Mouse (Mus musculus) neural tube, embryonic 14.5 days (tissue): ENCODE measurements around the gene Olfr374. TPM values are rescaled to one million over a fixed set of nuclear protein-coding genes. Genes with fewer than 3 reads are reported as not detected.
"Not testable (repeated sequence)": the region's sequence is repeated elsewhere in the genome, so short reads cannot be mapped to it uniquely, and the experiment has no call there.

Experiments used
- ATAC-seq: fragments of 200-750 bp; cut with Nextera tagmentation; 2 replicates; pipeline ENCODE4 v1.8.0; 2017; ENCODE audit warnings: low read depth, mild to moderate bottlenecking, moderate TSS enrichment, moderate library complexity
- H3K27ac ChIP-seq: fragments of 300-500 bp; sonication (generic); 2 replicates; pipeline ENCODE4 v1.5.1; 2014; ENCODE audit warnings: low read depth, mild to moderate bottlenecking, control low read depth, low read length, moderate library complexity, mixed read lengths
- H3K27me3 ChIP-seq: fragments of 300-500 bp; sonication (generic); 2 replicates; pipeline ENCODE4 v1.6.1; 2014; ENCODE audit warnings: low read length; ENCODE audit not compliant: control insufficient read depth, insufficient read depth
- H3K36me3 ChIP-seq: fragments of 300-500 bp; sonication (generic); 2 replicates; pipeline ENCODE4 v1.6.1; 2014; ENCODE audit warnings: low read length, mixed read lengths; ENCODE audit not compliant: control insufficient read depth, insufficient read depth
- H3K4me1 ChIP-seq: fragments of 300-500 bp; sonication (generic); 2 replicates; pipeline ENCODE4 v1.6.1; 2014; ENCODE audit warnings: low read length; ENCODE audit not compliant: control insufficient read depth, insufficient read depth
- H3K4me2 ChIP-seq: fragments of 300-500 bp; sonication (generic); 2 replicates; pipeline ENCODE4 v1.6.1; 2014; ENCODE audit warnings: mild to moderate bottlenecking, low read depth, low read length, control low read depth
- H3K4me3 ChIP-seq: fragments of 300-500 bp; sonication (generic); 2 replicates; pipeline ENCODE4 v1.5.1; 2014; ENCODE audit warnings: low read depth, low read length, control low read depth, mixed read lengths
- H3K9ac ChIP-seq: fragments of 300-500 bp; sonication (generic); replicated peaks from 2 replicates; pipeline ENCODE4 v1.6.1; 2014; ENCODE audit warnings: low read depth, mild to moderate bottlenecking, control low read depth, low read length, mixed read lengths
- H3K9me3 ChIP-seq: fragments of 300-500 bp; sonication (generic); 2 replicates; pipeline ENCODE4 v1.6.1; 2016; ENCODE audit warnings: low read length; ENCODE audit not compliant: control insufficient read depth
- WGBS: fragments of 180-500 bp; shearing (Covaris S2); extraction: QIAGEN DNeasy Blood & Tissue Kit; methylation state at CpG from one replicate; pipeline ENCODE4 v1.1.7; 2014; 5-methylcytosine and 5-hydroxymethylcytosine counted together
- polyA plus RNA-seq: library from polyadenylated mRNA; unstranded; fragments of >200 nt; fragmentation: Nextera tagmentation; extraction: Ambion mirVana; gene quantifications from 2 replicates; pipeline ENCODE4 v1.2.1, GENCODE M21; 2014

The Olfr374 gene
- polyA plus RNA-seq, 1 experiment from 2014 or later: 0.04 TPM

DNA sequence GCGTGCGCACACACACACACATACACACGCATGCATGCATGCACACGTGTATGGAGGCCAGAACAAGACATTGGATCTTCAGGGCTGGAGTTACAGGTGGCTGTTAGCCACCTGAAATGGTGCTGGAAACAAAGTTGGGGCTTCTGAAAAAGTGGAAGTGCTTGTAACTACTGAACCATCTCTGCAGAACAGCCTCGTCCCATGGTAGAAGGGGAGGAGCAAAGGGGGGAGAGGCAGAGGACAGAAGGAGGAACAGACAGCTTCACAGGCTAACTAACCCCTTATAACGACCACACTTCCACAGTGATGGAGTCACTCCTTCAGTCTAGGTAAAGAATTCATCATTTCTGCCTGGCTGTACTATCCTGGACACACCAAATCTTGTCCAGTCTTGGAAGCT lies 4.0 kb downstream of the Olfr374 start:
- WGBS: 83% methylated on average over 6 of the region's 6 CpGs

DNA sequence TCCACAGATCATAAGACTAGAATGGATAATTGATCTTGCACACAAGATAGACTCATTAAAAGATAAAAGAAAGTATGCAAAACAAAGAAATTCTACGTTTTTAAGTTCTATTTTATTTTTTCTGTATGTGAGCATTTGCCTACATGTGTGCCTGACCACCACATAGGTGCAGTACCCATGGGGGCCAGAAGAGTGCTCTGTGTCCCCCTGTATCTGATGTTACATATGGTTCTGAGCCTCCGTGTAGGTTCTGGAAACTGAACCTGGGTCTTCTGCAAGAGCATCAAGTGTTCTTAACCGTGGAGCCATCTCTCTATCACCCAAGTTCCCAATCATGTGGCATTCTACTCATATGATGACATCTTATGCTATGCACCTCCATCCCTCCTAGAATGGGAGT lies 5.6 kb downstream of the Olfr374 start:
- Histone ChIP-seq H3K27ac (no peak overlapping the region), H3K4me3 (no peak overlapping the region), H3K27me3 (no peaks in the 10 kb centered on the region), H3K4me1 (no peaks in the 10 kb centered on the region), H3K4me2 (no peak overlapping the region), H3K9me3 (no peaks in the 10 kb centered on the region), H3K36me3 (no peaks in the 10 kb centered on the region), H3K9ac (no peak overlapping the region)
- ATAC-seq: no peak
- WGBS: 73% methylated on average over 3 of the region's 3 CpGs

More for the DNA sequence above, 4.0 kb downstream of the Olfr374 start:
- Histone ChIP-seq H3K27ac (no peak overlapping the region), H3K9ac (no peak overlapping the region), H3K4me1 (no peaks in the 10 kb centered on the region), H3K27me3 (no peaks in the 10 kb centered on the region), H3K4me3 (no peak overlapping the region), H3K4me2 (no peak overlapping the region), H3K36me3 (no peaks in the 10 kb centered on the region), H3K9me3 (no peaks in the 10 kb centered on the region)
- no peak for ATAC-seq

DNA sequence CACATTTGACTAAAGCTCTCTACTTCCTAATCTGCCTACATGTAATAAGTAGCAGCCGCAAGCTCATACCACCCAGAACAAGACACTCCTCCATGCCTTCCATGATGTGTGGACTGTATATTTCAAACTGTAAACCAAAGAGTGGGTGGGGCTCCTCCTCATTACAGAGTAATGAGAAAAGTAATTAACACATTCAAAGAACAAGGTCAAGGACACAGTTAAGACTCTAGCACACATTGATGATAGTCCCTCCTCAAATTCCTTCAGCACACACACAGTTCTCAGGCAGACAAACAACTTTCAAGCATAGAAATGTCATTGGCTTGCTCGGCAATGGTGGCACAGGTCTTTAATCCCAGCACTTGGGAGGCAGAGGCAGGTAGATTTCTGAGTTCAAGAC lies 8.4 kb downstream of the Olfr374 start:
- no peaks in the 10 kb centered on the region for H3K4me1 ChIP-seq
- no peak overlapping the region for H3K27ac ChIP-seq
- H3K4me3 ChIP-seq: no peak overlapping the region
- no peak for ATAC-seq
- no peak overlapping the region for H3K4me2 ChIP-seq
- WGBS: 87% methylated on average over 2 of the region's 2 CpGs
- H3K36me3 ChIP-seq: no peaks in the 10 kb centered on the region
- H3K9me3 ChIP-seq: no peaks in the 10 kb centered on the region
- no peaks in the 10 kb centered on the region for H3K27me3 ChIP-seq
- no peak overlapping the region for H3K9ac ChIP-seq

DNA sequence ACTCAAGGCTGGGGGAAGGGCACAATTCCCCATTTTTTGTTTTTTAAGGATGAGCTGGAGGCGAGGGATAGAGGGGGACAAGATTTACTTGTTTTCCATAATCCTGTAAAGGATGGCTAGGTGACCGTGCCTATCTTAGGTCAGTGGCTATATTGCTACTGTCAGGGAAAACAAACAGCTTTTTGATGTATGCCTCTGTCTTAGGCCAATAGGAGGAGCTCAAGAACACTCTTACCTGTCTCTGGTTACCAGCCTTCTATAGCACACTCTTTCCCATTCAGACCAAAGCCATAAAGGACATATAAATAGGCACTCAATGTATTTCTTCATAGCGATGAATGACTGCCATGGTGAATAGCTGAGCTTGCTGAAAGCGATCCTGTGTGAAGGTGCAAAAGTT lies 11.8 kb downstream of the Olfr374 start:
- 50% methylated on average over 4 of the region's 4 CpGs for WGBS
- Histone ChIP-seq H3K36me3 (no peaks in the 10 kb centered on the region), H3K9ac (no peak overlapping the region), H3K4me3 (no peak overlapping the region), H3K4me2 (no peak overlapping the region), H3K4me1 (no peaks in the 10 kb centered on the region), H3K27ac (no peak overlapping the region), H3K27me3 (no peaks in the 10 kb centered on the region), H3K9me3 (no peaks in the 10 kb centered on the region)
- ATAC-seq: no peak

DNA sequence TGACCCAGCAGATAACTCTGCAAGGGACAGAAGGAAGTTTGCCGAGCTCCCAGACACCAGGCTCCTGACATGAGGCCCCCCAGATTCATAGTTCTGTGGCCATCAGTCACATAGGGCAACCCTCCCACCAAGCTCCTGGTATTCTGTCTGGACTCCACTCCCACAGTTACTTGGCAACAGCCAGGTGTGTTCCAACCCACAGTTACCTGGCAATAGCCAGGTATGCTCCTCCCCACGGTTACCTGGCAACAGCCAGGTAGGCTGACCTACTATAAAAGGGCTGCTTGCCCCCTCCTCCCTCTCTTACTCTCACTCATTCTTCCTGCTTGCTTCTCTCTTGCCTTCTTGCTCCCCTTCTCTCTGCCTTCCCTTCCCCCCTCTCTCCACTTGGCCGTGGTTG lies 14.6 kb downstream of the Olfr374 start:
- H3K36me3 ChIP-seq, H3K4me3 ChIP-seq, H3K9me3 ChIP-seq, H3K9ac ChIP-seq, H3K27ac ChIP-seq, H3K4me2 ChIP-seq, ATAC-seq, H3K4me1 ChIP-seq, H3K27me3 ChIP-seq: not testable (repeated sequence)
- 57% methylated on average over 3 of the region's 3 CpGs for WGBS

DNA sequence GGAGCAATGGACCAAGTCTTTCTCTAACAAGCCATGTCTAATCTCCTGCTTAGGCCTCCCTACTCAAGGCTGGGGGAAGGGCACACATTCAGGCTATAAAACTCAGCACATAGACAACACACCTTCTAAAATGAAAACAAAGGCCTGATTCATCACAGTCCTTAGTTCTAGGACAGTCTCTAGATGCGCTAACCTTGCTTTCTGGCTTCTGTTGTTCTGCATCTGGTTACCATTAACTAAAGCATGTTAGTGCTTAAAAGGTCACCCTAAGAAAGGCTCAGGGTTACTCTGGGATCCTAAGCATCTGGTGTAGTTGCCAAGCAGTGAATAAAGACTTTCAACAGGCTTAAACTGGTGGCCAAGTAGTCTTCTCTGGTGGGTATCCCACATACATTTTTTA lies 15.2 kb downstream of the Olfr374 start:
- Histone ChIP-seq H3K4me1 (no peaks in the 10 kb centered on the region), H3K9ac (no peak overlapping the region), H3K9me3 (no peaks in the 10 kb centered on the region), H3K27ac (no peak overlapping the region), H3K4me2 (no peak overlapping the region), H3K4me3 (no peak overlapping the region), H3K27me3 (no peaks in the 10 kb centered on the region), H3K36me3 (no peaks in the 10 kb centered on the region)
- 49% methylated on average over 1 of the region's 1 CpGs for WGBS
- ATAC-seq: no peak

DNA sequence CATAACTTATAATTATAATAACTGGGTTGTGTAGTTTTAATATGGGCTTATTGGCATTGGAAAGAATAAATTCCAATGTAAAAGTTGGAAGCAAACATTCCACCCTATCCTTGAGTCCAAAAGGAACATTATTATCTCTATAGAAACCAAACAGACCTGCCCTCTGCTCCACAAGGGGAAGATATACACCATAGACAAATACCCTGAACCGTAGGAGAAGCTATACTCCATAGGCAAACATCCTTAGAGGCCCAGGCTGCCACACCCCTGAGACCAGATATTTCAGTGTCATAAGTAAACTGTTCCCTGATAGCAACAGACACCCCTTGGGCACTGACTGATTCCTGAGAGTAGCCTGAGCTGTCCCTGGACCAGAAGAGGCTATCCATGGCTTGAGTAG lies 21.0 kb downstream of the Olfr374 start:
- H3K4me1 ChIP-seq: no peaks in the 10 kb centered on the region
- H3K27me3 ChIP-seq: no peaks in the 10 kb centered on the region
- H3K9ac ChIP-seq: no peak overlapping the region
- no peaks in the 10 kb centered on the region for H3K36me3 ChIP-seq
- no peaks in the 10 kb centered on the region for H3K9me3 ChIP-seq
- no peak overlapping the region for H3K4me2 ChIP-seq
- ATAC-seq: no peak
- H3K4me3 ChIP-seq: no peak overlapping the region
- H3K27ac ChIP-seq: no peak overlapping the region
- WGBS: 85% methylated on average over 1 of the region's 1 CpGs

DNA sequence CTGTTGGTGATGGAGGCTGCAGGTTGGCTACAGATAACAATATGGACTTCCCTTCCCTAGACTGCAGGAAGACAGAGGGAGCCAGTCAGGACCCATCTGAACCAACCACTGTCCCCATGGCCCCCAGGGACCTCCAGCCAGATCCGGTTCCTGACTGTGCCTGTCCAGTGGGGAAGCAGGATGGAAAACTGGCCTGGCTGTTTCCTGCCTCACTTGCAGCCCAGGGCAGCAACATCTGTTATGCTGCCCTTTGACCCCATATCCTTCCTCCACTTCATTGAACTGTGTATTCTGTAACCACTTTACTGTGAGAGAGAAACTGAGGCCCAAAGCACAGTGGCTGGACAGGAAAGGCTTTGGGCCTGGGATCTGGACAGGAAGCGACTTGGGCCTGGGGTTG lies 24.4 kb downstream of the Olfr374 start:
- no peak for ATAC-seq
- Histone ChIP-seq H3K4me3 (no peak overlapping the region), H3K27ac (no peak overlapping the region), H3K27me3 (no peaks in the 10 kb centered on the region), H3K9ac (no peak overlapping the region), H3K9me3 (no peaks in the 10 kb centered on the region), H3K4me2 (no peak overlapping the region), H3K4me1 (no peaks in the 10 kb centered on the region), H3K36me3 (no peaks in the 10 kb centered on the region)
- WGBS: 83% methylated on average over 2 of the region's 2 CpGs

DNA sequence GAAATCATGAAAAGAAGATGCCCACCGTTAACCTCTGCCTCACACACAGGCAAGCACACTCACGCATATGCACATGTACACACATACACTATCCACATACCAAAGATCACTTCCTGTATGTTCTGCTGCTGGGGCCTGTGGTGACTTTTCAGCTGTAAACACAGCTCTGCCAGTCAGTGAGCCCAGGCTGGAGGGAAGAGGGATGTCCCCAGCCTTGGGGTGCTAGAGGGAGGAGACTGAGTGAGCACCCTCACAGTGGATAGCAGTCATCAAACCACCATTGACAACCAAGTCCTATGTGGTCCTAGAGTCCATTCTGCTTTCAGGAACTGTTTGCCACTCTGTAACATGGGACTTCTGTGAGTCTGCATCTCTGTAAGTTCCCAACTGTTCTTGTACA lies 25.1 kb downstream of the Olfr374 start:
- Histone ChIP-seq H3K9me3 (no peaks in the 10 kb centered on the region), H3K4me1 (0 out of 2 replicates have a peak, but pooled peaks cover 2% of the 10 kb centered on the region), H3K4me3 (no peak overlapping the region), H3K27me3 (no peaks in the 10 kb centered on the region), H3K27ac (no peak overlapping the region), H3K9ac (no peak overlapping the region), H3K4me2 (no peak overlapping the region), H3K36me3 (no peaks in the 10 kb centered on the region)
- ATAC-seq: no peak
- WGBS: 91% methylated on average over 2 of the region's 2 CpGs

DNA sequence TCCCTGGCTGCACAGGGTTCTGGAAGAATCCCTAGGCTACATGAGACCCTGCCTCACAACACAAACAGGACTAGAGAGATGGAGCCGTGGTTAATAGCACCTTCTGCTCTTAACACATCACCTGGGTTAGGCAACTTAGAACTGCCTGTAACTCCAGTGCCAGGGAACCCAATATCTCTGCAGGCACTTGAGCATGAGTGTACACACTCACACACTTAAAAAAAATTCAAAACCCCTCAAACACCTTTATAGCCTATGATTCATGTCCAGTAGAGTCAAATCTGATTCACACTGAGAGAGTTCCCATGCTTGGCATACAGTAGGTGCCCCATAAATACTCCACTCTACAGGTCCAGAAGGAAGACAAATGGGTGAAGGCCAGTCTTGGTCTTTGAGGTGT lies 25.6 kb downstream of the Olfr374 start:
- H3K9me3 ChIP-seq: no peaks in the 10 kb centered on the region
- ATAC-seq: no peak
- H3K4me2 ChIP-seq: no peak overlapping the region
- WGBS: 88% methylated on average over 1 of the region's 1 CpGs
- H3K9ac ChIP-seq: no peak overlapping the region
- H3K36me3 ChIP-seq: no peaks in the 10 kb centered on the region
- H3K4me1 ChIP-seq: 0 out of 2 replicates have a peak, but pooled peaks cover 4% of the 10 kb centered on the region
- no peak overlapping the region for H3K27ac ChIP-seq
- no peak overlapping the region for H3K4me3 ChIP-seq
- no peaks in the 10 kb centered on the region for H3K27me3 ChIP-seq
